Mouse (Mus musculus) kidney, postnatal 14 days (tissue): ENCODE measurements around the gene Dnajc5g.

Source experiments
- DNase-seq: peaks from one replicate; pipeline ENCODE4 v3.0.0; 2022; ENCODE audit warnings: mixed read lengths

Gene Dnajc5g

DNA sequence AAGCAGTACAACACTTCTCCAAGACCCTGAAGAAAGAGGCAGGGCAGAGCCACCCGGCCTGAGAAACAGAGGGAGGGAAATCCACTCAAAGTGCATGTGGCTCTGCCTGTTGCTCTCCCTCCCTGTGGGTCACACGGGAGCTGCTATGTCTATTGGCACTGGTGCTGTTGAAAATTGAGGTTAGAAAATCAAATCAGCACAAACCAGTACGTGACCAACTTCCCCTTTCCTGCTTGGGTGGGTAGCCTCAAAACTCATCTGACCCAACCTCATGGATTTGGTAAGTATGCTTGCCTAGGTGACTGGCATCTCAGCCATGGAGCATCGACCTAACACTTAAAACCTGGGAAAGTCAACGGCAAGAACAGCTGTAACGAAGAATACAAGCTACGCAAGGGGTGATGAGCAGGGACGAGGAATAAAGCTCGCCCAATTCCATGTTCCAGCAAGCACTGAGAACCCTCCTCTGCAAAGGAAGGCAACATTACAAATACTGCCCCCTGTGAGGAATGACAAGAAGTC, at the start of gene Dnajc5g:
Gene Dnajc5g (plus strand): TSS at position 472 of the 522 bp plus-strand sequence.
- DNase-seq, result no peak

DNA sequence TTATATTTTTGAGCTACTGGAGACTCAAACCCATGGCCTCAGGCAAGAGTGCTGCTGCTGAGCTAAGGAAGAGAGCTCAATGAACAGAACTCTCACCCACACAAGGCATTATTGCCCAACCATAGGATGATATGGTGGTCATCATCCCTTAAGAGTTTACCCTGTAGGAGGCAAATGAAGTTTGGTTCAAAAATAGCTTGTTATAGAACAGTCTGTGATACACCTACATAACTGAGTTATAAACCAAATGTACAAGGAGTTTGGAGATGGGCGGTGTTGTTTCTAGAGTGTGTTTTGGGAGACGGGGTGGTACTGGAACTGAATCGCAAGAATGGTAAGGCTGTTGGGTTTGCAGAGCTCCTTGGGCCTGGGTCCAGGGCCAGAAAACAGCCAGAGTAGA, 36.3 kb upstream of the Dnajc5g start:
- no peak for DNase-seq

DNA sequence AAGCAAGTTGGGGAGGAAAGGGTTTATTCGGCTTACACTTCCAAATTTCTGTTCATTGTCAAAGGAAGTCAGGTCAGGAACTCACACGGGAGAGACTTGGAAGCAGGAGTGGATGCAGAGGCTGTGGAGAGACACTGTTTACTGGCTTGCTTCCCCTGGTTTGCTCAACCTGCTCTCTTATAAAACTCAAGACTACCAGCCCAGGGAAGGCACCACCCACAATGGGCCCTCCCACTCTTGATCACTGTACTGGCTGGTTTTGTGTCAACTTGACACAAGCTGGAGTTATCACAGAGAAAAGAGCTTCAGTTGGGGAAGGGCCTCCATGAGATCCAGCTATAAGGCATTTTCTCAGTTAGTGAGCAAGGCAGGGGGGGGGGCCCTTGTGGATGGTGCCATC, 35.0 kb upstream of the Dnajc5g start:
- DNase-seq, result no peak

DNA sequence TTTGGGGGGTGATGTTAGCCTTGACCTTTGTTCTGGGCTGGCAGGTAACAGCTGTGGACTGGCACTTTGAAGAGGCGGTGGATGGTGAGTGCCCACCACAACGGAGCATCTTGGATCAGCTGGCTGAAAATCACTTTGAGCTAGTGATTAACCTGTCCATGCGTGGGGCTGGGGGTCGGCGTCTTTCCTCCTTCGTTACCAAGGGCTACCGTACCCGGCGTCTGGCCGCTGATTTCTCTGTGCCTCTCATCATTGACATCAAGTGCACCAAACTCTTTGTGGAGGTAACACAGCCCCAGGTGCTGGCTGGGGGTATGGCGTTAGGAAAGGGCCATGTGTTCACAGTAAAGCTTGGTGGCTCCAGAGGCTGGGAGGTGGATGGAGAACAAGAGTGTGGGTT, 34.3 kb upstream of the Dnajc5g start:
- DNase-seq, result no peak

DNA sequence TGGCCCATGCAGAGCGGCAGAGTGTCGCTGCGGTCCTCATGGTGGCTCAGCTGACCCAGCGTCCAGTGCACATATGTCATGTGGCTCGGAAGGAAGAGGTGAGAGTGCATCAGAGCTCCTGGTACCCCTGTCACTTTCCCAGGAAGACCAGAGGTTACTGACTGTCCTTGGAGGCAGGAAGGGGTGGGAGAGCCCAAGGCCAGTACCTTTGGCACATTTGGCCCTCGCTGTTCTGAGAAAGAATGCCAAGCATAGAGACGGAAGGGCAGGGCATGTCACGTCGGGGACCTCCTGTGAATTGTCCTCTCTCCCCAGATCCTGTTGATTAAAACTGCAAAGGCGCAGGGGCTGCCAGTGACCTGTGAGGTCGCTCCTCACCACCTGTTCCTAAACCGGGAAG, 32.9 kb upstream of the Dnajc5g start:
- no peak for DNase-seq

DNA sequence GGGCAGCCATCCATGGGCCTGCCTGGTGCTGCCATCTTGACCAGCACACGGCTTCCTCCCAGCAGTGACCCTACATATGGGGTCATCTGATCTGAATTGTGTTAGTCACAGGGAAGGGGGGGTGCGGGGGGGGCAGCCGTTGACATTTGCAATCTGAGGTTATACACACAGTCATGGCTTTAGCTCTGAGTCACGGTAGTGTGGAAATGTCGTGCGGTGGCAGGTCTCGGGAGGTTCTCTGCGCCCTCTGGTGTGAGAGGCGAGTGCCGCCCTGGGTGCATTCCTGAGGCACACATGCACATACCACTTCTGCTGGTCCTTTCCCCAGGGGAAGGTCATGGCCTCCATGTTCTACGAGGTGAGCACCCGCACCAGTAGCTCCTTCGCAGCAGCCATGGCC, 29.7 kb upstream of the Dnajc5g start:
- DNase-seq, result no peak

DNA sequence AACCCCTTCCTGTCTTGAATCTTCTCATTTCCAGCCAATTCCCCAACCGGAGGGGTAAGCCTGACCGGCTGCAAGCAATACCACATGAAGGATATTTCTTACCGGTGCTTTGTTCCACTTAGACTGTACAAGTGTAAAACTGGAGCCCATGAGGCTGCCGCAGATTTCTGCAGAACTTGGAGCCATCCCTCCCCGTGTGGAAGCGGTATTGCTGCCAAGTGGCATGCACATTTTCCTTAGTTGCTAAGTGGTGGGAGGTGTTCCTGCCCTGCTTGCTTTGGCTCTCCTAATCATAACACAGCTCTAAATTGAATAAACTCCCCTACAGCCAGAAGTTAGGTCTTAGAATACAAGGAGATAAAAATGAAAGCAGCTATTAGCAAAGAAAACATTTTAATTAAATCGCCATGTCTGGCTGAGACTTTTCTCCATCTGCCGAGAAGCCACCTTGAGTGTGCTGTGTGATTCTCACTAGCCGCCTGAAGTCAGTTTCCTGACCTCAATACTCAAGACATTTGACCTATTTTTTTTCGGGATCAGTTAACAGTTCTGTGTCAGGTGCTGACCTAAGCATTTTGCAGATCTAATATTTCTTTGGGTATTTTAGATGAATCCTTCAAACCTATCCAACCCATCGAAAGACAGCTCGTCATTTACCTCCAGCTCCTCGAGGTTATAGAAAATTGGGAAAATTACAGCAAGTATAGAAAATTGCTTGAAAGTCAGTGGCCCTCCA, 25.9 kb upstream of the Dnajc5g start:
- DNase-seq, result no peak

DNA sequence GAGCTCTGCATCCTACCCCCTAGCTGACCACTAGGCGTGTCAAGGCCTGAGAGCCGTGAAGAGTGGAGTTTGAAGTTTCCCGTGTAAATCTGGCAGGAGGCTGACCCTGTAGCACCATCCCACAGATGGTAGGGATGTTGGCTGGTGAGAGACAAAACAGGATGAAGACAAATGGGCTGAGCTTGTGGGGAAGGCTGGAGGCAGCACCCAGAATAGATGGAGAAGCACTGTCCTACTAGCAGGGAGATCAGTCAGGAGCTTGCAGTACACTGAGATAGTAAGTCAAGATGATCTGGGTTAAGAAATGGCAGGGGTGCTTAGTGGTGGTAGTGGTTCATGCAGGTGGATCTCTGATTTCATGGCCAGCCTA, 25.3 kb upstream of the Dnajc5g start:
- no peak for DNase-seq

DNA sequence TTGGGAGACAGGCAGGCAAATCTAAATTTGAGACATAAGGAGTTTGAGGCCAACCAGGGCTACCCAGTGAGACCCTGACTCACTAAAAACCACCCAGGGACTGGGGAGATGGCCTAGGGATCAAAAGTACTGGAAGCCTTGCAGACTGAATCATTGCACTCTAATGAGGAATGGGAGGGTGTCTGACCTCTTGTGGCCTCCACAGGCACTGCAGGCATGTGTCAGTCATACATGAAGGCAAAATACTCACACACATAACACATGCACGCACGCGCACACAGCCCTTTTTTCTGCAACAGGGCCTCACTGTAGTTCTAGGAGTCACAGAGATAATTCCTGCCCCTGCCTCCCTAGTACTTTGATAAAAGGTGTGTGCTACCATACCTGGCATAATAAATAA, 24.7 kb upstream of the Dnajc5g start:
- DNase-seq, result peak; percentile 49

DNA sequence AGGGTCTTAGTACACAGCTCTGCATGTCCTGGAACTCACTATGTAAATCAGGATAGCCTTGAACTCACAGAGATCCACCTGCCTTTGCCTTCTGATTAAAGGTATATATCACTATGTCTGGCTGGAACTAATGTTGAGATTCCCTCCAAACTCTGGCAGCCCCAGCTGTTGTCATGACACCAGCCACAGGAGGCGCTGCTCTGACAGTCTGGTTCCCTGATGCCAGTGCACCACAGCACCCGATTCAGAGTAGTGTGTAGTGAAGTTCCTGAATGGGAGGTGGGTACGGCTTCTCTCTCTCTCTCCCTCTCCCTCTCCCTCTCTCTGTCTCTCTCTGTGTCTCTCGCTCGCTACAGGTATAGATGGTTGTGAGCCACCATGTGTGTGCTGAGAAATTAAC, 23.7 kb upstream of the Dnajc5g start:
- DNase-seq, result peak; percentile 66

DNA sequence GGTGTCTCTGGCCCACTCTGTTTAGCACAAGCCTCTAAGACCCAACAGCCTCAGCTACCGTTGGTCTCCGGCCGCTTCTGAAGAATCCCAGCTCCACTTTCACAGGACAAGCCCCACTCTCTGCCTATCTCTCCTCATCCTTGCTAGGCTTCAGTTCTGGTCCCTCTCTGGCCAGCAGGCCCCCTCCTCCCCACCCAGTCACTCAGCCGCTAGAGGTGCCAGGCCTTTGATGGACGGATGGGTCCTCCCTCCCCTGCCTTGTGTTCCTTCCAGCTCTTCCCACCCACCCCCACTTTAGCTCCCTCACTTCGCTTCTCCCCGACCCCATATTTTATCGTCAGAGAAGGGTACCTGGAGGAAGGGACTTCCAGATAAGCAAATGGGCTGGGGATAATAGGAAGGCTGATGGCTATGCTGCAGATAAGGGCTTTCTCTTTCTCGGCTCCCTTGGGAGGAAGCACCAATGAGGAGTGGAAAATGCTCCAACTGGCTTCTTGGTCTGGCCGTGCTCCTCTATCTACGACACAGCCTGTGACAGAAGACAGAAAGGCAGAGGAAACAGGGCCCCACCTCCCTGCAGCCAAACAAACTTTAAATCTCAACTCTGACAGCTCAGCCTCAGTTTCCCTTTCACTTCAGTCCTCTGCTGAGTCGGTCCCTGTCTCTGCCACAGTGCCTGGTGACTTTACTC, 23.0 kb upstream of the Dnajc5g start:
- DNase-seq, result peak; percentile 51

DNA sequence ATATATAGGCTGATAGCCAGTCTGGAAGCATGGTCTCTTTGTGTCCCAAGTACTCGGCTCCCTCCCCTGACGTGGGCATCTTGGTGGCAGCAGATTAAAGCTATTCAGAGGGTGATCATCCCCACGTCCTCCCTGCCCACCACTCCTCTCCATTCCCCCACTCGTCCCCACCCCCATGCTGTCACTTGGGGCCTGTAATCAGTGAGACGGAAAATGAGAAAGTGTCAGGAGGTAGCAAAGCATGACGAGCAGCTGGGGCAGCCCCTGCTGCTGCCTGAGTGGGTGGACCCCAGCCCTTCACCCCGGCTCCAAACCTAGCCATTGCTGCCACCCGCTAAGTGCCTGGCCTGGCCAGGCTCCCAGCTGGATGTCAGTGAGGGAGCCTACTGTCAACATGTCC, 22.1 kb upstream of the Dnajc5g start:
- DNase-seq, result no peak

DNA sequence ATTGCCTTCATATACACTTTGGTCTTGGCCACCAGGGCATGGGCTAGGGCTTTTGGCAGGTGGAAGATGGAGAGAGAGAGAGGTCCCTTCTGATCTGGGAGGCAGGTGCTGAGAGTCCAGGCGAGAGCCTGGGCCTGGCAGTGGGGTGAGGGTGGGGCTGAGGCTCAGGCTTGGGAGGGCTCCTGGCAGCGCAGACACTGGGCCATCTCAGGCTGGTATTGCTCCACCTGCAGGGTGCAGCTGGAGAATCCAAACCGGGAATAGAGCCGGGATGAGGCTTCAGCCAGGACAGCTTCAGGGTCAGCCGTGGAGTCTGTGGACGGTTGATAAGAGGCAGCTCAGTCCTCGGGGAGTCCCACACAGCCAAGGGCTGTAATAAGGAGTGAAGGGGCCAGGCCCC, 19.5 kb upstream of the Dnajc5g start:
- DNase-seq, result no peak

DNA sequence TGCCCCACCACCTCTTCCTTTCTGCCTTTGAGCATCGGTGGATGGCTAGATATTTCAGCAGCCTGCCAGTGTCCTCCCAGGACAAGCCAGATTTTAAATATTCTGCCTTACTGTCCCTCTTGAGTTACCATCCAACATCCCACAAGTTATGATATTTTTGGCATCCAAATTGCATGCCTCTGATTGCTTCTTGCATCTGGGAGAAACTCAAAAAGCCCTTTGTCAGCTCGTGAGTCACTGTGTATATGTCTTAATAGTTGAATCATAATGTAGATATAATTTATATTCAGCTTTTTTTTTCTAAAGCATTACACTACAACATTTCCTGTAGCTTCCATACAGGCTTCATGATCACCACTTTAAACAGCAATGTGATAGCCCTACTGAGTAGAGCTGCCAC, 19.0 kb upstream of the Dnajc5g start:
- no peak for DNase-seq

DNA sequence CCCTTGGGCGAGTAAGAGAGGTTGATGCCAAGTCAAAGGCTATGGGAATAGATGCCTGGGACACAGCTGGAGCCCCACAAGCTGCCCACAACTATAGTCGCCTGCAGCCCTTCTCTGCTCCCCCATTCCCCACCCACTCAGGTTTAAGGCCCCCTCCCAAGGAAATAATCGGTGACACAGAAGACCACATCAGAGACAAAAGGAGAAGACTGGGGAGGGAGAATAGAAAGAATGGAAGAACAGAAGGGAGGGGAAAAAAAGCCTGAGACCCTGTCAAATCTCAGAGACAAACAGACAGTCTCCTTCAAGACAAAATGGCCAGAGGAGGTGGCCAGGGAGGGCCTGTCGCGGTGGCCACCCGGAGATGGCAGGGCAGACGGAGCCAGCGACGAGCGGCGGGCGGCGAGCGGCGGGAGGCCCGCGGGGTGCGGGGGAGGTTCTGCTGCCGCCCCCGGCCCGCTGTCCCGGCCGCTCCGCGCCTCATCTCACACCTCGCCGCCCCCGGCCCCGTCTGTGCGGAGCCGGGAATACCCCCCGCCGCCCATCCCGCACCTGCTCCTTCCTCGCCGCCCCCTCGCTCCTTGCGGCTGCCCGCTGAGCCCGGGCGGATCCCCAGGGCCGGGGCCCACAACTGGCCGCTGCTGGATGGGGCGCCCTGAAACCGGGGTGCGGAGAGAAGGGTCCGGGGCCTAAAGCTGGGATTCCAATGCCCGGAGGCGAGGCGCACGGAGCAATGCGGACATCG, 13.7 kb upstream of the Dnajc5g start:
- DNase-seq, result no peak

DNA sequence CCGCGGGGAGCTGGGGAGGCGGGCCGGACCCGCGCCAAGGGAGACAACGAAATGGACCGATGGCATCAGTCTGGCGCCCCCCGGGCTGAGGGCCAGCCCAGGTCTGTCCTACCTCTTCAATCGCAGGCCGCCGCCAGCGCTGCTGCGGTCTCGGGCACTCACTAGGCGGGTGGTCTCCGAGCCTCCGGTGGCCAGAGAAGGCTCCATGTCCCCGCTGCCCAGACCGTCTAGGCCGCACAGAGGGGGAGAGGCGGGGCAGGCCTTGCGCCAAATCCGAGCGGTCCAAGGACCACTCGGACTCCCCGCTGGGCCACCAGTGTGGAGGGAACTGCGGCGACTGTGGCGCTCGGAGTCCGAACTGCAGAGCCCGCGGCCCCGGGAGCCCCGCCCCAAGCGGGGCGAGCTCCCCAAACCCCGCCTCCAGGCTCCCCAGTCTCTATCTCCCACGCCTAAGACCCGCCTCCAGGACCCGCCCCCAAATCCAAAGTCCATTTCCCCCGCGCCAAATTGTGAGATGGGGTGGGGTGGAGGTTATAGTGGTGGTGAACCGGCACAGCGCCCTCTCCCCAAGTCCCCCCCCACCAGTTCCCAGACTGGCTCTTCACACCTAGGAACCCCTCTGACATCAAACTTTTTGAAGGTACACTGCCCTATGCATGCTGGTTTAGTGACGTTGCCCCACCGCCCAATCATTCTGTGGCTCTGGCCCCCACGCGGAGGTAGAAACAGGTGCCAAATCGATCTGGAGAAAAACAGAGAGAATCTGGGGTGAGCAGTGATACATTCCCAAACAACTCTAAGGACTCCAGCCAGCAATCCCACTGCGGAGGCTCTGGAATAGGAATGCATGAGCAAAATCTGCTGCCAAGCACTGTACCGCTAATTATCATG, 12.7 kb upstream of the Dnajc5g start:
- peak; percentile 75 for DNase-seq

DNA sequence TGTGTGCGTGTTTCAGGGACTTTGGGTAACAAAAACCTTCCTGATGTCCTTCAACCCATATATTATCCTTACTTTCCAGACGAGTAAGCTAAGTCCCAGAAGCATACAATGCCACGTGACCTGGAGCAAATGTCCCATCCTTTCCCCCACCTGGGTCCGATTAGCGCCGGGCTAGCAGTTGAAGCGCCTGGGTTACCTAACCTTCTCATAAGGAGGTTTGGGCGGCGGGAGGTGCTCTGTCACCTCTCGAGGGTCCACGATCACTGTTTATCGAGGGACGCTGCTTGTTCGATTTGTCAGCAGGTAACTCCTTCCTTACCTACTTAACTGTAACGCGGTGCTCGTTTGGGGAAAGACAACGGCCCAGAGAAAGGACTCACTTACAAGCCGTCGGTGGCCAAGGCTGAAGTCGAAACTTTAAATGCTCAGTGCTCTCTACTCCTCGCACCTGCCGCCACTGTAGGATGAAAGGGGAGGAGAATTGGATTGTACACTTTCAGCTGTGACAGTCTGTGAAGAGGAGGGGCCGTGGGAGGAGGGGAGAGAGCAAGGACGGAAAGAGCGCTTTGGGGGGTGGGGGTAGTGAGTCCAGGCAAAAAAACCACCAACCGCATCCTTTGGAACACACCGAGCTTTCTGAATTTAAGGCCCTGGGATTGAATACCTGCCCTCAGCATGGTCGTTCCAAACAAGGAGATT, 11.8 kb upstream of the Dnajc5g start:
- DNase-seq, result no peak

DNA sequence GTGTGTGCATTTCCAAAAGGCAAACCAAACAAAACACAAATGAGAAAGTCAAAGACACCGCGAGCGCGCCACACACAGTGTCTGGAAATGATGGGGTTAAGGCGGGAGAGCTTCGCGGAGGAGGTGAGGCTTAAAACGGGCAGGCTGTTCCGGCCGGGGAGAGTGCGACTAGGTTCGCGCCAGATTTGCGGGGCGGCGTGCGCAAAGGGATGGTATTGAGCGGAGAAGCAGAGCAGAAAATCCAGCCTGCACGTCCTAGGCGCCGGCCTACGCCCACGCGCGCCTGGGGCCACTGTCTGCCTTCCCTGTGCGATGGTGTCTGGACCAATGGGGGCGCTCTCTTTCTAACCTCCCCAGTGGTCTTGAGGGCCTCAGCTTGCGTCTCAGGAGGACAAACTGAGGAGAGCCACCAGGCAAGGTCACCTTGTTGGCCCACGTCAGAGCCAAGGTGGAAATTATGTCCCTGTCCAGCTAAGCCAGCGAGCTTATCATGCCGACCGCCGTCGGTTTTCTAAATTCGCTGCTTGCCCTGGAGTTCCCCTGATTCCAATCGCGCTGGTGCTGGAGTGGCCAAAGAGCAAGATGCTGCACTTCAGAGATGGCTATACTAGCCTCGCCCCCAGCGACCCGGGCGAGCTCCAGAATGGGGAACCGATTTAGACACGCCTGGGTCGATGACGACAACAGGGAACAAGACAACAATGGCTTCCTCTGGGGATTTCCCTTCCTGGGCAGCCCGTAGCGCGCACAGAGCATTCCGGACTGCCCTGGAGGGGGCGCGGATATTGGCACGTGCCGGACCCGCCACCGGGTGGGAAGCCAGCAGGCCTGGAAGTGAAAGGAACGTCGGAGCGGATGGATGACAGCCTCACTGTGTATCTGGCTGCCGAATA, 11.0 kb upstream of the Dnajc5g start:
- peak; percentile 60 for DNase-seq

DNA sequence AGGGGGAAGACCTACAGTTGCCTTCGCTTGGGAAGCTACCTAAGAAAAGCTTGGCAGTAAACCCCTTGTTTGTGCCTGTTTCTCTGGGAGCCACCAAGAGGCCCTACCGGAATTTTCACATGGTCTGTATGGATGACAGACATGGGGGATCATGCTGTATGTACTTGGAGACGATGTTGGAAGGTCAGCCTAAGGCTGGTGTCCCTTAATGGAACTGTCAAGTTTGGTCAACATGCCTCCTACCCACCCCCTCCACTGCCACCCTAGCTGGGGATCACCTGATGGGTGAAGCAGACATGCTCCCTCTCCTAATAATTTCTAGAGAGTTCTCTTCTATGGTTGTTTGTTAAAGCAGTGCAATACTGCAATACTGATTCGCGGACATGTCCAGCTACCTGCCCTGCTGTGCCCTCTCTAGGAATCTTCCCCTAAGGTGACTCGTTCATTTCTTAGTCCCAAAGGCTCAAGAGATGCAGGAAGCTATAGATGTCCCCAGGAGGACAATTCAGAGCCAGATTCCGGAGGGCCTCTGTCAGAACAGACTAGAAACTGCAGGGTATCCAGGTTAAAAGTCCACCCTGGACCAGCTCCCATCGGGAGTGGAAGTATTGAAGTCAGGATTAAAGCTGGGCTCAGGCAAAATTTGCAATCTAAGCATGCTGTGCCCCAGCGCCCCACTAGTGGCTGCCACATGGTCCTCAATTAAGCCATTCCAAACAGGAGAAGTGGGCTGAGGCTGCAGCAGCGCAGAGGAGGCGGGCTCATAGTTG, 10.2 kb upstream of the Dnajc5g start:
- no peak for DNase-seq

DNA sequence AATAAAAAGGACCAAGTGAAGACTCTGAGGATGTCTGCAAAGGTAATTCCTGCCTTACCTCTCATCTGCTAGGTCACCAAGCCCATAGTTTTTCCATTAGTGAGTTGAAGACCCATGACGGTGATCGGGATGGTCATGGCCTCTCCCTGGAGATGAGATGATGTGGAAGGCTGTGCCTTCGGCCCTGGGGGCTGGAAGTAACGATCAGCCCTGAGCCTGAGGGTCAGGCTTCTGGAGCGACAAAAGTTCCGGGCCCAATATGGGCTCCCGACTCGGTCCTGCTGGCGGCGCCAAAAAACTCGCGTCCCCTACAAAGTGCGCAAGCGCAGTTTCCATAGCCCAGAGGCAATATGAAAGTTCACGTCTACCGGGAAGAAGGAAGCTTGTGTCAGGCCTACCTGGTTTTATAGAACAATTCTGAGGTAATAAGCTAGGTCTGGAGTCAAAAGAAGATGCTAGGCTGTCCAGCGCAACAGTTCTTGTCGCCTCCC, 2.0 kb downstream of the Dnajc5g start, which contains the start of gene Slc30a3:
Gene Slc30a3 (minus strand): TSS at position 238 of the 491 bp plus-strand sequence.
- DNase-seq, result no peak
